Mouse (Mus musculus) urinary bladder, postnatal 25 days (tissue): ENCODE measurements around the gene Rrp7a.

ENCODE experiments used
- DNase-seq: peaks from one replicate; pipeline ENCODE4 v3.0.0; 2022; ENCODE audit warnings: low spot score

The Rrp7a gene

DNA sequence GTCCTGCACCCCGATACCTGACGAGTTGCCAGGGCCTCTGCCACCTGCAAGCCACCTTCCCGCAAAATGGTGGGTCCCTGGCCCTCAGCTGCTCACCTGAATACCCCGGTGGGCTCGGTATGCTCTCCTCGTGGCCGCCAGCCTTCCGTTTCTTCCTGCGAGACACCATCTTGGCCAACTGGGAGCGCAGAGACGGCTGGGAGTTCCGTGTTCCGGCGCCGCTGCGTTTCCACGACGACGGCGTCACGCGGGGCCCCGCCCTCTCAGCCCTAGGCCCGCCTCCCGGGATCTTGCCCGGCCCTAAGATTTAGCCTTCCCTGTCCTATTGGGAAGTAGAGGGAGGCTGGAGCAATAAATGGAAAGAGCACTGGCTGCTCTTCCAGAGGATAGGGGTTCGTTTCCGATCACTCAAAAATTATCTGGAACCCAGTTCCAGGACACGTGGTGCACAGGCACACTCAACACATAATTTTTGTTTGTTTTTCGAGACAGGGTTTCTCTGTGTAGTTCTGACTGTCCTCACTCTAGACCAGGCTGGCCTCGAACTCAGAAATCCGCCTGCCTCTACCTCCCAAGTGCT lies at the start of gene Rrp7a:
TSS of gene Rrp7a (minus strand) at position 236 of the 580 bp plus-strand sequence.
- DNase-seq: peak; percentile 93

DNA sequence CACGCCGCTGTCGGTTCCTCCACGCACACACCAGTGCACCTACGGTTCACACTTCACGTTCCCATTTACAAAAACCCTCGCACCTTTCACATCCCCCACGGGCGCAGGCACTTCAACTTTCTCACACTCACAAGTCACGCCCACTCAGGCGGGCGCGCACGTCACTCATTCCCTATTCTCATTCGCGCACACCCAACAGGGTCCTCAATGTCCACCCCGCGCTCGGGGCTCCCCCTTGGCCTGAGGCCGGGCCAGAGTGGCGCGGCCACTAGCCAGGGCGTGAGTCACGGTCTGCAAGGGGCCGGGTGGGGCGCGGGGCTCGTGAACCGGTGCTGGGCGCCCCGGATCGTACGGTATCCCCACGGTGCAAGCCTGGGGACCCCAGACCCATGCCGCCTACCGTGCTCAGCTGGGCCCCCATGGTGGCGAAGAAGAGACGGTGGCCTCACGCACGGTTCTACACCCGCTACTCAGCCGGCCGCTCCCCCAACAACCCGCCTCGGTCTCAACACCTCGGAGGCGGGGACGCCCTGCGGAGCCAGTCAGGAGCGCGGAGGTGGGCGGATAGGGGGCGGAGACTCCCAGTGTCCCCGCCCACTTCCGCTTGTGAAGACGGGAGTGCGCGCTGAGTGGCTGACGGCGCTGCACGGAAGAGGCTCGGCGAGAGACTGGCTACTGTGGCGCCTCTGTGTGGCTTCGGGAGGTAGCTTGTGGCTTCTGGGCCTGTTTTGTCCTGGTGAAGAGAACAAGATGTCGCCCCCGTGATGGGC lies 49.3 kb upstream of the Rrp7a start:
- DNase-seq: peak; percentile 92

DNA sequence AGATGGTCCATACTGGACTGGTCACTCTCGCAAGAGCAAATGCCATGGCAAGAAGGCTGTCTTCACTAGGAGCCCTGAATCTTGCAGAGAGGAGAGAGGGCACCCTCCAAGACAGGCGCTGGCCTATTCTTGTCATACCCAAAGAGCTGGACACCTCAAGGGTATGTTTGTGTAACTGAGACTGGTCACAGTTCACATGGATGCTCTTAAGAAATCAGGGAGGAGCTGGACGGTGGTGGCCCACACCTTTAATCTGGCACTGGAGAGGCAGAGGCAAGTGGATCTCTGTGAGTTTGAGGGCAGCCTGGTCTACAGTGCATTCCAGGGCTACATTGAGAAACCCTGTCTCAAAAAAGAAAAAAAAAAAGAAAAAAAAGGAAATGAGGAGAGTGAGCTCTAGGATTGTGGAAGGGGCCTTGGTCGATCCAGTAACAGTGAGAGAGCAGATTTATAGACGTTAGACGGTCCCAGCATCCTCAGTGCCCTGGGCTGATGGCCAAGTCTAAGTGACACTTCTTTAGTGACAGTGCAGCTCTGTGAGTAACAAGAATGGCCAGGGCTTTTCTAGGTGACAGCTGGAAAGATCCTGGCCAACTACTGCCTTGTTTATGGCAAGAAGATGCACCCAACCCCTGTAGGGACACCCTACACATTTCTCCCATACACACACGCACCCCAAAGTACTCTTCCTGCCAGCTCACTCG lies 48.5 kb upstream of the Rrp7a start:
- DNase-seq: no peak

DNA sequence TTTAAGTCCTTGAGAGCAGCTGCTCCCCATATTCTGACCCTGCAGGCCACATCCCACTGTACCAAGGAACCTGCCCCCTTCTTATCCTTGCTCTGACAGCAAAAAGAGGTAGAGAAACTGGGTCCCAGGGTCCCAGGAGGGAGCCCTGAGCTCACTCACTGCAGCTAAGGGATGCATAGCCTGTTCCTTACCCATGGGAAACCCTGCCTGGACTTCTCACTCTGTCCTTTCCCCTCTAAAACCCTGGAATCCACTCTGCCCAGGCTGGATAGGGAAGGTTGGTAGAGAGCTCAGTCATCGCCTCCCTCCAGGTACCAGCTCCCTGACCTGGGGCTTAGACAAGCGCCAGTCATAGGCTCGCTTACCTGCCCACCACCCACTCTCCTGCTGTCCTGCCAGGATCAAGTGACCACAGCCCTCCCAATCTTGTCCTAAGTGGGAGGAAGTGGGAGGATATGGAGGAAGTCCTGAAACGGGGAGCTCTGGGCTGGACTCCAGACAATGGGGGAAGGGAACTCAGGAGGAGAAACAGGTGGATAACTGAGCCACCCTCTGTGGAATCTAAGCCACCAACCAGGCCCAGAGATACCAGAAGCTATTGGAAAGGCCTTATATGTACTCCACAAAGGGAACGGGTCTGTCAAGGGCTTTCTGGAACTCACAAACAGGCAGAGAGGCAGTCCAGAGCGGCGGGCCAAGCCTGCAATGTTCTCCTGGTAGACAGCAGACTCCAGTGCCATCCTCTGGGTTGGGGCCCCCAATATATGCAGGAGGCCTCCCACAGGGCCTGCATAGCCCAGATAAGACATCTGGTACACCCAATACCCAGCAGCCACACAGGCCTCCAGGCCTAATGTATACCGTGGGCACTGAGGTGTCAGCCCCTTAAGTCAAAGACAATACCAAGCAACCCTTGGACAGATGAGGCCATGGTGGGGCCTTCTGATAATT lies 47.4 kb upstream of the Rrp7a start:
- no peak for DNase-seq

DNA sequence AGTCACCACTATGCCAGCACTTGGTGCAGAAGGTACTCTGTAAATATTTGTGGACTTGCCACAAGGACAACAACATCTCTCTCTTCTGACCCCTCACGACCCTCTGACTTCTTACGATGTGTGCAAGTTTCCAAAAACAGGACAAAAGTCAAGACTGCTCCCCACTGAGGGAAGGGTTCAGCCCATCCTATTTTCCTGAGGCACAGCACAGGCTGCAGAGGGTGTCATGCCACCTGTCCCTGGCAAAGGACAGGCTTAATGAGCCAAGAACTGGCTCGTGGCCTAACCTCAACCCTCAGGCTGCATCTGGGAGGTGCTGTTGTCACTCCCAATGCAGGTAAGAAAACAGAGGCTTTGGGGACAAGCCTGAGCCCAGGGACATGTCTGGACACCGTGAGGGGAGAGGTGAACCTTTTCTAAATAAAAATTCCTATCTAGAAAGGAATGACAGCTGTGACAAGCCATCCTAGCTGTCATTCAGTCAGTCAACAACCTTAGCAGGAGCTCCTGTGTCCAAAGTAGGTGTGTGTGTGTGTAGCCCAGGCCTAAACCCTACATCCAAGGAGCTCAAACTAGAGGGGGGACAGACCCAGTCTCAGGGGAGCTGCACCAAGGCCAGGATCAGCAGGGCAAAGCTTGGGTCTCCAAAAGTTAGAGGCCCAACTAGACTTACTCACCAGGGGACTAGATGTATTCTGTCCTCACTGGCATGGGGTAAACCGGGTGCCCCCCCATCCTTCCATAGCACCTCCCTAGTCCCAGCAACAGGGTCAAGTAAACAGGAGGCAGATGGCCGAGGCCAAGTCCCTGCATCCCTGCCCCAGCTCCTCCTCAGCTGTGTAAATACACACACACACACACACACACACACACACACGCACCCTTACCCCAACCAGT lies 46.5 kb upstream of the Rrp7a start:
- no peak for DNase-seq

DNA sequence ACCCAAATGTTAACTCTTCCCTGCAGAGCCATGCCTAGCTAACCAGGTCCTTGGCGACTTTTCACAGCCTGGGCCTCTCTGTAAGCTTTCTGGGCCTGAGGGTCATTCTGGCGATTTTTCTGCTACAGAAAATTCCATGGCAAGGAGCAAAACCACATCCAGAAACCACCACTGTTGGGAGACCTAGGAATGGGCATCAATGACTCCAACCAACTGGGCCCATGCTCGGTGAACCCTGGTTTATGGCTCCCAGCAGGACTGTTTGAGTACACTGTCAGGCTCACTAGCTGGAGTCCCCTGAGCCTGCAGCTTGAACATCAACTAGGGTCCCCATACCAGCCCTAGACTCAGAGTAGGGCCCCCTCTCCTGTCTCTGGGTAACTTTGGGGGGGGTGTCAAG lies 45.7 kb upstream of the Rrp7a start:
- DNase-seq: no peak

DNA sequence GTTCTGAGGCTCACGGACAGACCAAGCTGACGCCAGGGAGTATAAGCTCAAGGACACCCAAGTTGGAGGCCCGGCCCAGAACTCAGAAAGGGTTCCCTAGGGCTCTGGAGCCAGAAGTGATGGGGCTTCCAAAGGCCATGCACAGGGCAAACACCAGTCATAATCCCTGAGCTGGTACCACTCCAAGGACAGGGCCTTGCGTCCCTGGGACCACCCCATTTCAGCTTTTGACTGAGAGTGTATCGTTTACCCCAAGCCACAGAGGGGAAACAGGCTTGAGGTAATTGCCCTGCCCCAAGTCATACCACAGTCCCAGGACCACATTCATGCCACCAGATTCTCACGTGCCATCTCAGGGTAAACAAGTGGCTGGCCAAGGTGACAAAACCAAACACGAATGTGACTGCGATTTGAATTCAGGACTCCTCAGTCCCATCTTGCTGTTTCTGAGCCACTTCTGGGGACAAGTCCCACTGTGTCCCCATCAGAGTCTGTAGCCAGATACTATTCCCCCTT lies 45.0 kb upstream of the Rrp7a start:
- DNase-seq: no peak

DNA sequence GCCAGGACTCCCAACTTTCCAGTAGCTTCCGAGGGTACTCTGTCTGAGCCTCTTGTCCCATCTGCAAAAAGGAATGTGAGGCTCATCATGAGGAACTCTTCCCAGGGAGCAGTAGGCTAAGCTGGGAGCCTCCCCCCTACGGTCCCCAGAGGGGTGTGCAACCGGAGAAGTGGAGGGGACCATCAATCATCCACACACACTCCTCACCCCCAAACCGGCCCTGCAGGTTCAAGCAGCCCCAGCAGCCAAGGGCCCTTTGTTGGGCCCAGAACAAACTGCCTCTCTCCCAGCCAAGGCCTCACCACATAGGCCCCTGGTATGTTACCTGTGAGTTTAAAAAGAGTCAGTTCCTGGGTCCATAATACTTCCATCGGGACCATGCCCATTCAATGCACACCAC lies 44.5 kb upstream of the Rrp7a start:
- peak; percentile 67 for DNase-seq

DNA sequence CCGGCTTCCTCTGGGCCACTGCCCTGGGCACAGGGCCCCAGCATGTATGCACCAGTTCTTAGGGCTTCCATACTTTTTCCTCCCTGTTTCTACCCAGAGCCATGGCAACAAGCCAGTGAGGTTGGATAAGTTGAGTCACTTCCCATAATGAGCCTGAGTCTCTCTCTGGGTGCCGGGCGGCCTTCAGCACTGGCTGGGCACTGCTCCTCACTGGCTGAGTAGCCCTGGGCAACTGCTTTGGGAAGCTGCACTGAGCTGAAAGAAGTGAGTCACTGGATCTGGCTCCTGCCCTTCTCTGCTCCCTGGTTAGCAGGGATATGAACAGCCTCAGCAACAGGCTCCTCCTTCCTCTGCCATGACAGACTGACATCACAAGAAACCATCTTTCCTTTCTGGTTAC lies 44.0 kb upstream of the Rrp7a start:
- peak; percentile 51 for DNase-seq

DNA sequence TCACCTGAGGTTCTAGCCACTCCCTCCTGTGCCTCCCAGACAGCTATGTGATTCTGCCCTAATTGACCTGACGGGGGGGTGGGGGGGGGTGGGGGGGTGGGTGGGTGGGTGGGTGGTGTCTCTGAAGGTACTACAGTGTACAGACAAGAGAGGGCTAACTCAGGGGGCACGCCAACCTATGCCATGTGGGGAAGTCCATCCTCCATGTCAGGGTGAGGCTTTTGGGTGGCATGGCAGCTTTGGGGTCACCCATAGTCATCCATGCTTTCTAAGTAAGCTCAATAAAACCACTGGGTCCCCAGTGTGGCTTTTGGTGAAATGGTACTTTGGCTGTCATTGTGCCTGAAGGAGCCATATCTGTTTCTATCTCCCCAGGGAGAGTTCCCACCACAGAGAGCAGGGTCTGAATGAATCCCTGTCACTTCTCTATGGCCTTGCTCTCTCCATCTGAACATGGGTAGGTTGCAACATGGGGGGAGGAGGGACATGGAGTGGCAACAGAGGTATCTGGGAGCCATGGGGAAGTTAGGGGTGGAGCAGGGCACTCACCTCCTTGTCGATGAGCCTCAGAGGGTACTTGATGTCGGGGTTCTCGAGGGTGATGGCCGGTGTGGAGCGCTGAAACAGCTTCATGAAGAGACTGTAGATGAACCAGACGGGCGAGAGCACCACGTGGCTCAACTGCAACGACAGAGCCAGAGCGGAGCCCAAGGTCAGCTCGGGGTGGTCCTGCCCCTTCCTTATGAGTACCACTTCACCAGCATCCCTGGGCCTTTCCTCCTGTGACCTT lies 43.1 kb upstream of the Rrp7a start:
- no peak for DNase-seq

DNA sequence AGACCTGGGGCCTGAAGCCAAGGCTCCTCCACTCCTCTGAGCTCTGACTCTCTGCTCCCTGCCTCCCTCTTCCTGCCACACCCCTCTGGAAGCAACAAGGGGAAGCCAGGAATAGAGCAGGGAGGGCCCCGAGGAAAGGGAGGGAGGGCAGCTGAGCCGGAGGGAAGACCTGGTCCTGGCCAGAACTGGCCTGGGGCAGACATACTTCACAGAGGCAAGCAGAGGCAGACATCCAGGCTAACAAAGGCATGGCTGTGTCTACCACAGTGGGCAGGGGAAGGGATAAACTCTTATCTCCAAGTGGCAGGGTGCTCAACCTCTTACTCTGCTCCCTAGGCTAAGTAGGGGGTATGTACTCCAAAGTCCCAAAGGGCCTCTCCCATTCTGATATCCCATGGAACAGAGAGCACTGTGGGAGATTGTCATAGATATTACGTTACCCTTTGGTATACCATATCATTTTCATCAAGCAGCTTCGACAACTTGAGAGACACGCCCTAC lies 42.4 kb upstream of the Rrp7a start:
- no peak for DNase-seq

DNA sequence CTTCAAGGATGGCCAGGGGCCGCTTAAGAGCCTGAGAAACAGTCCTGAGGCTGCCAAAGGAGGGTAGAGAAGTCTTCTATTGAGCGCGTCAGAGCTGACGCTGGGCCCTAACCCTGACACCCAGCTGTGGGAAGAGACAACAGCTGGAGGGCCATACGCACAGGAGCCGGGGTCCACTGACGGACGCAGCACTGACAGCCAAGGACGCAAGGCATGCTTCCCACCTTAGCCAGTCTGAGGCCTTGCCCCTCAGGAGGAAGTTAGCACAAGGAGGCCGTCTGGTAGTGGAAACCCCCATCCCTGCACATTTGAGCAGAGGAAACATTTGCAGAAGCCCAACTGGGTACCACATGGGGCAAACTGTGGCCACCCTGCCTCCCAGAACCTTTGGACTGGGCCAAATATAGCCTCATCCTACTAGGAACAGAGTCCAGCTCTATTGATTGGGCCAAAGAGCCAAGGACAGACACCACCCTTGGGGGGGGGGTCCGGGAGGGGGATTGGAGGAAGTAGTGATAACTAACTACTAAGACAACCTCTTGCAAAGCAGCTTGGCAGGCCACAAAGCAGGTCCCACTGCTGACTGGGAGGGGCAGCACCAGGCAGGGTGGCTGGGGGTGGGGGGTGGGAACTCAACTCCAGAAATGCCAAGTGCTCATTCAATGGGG lies 40.4 kb upstream of the Rrp7a start:
- no peak for DNase-seq

DNA sequence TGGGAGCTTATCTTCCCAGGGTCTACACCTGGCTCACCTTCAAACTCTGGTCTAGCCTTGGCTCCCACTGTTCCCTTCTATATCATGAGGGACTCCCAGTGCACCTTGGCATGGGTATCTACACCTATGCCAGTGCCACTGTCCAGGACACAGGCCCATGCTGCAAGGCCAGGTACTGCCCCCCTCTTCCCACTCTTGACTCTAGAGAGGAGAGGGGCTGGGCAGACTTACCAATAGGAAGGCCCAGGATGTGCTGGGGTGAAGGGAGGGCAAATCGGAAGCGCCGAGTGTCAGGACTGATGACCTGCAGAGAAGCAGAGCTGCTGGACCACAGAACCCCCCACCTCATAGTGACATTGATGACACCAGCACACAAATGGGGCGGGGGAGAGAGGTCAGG lies 39.4 kb upstream of the Rrp7a start:
- no peak for DNase-seq

DNA sequence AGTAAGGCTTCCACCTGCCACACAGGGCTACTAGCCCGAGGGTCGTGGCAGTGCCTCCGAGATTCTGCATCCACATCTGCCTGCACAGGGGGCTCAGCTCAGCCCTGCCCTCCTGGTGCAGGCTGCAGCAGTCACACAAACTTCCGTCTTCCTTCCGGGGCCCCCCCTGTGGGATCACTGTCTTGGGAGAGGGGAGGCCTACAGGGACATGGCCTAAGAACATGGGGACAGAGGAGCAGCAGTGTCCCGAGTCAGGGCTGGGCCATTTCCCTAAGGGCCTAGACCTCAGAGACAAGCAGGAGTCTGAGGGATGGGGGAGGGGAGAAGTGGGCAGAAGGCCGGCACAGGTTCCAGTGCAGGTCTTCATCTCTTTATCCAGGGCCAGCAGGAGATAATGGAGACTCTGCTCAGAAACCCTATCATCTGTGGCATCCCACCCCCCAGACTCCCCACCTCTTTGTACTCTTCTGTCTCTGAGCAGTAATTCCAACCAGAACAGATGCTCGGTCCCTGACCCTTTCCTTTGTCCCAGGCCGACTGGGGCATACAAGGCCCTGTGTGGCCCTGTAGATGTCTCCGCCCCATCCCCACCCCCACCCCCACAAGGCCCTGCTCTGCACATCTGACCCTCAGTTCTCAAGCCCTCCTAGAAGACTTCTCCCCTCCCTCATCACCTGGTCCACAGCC lies 38.6 kb upstream of the Rrp7a start:
- no peak for DNase-seq

DNA sequence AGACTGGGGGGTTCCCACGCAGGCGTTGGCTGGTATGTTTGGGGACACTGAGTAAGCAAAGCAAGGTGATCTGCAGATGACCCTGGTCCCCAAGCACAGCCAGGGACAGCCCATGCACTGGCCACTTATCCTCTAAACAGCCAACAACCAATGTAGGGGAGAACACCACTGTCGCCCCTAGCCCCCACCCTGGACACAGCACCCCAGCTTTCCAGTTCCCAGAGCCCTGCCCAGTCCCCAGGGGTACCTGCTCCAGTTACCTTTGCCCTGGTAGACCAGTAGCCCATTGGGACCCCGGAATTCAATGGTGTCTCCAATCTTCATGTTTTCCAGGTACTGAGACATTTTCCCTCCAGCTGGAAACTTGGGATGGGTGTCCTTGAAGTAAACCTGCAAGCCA lies 38.0 kb upstream of the Rrp7a start:
- DNase-seq: no peak

DNA sequence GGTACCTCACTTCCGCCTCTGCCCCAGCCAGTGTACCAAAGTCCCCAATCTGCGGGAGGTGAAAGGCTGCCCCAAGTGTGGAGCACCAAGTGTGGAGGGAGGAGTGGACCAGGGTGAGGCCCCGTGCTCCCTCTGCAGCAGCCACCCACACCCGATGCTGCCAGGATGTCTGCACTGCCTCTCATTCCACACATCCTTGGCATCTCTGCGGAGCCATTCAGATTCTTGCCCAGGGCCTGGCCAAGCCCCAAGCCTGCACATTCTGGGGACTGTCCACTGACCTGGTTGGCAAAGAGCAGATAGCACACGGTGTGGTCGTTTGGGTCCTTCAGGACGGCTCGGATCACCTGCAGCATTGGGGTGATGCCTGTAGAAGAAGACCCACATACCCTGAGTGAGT lies 37.2 kb upstream of the Rrp7a start:
- DNase-seq: no peak

DNA sequence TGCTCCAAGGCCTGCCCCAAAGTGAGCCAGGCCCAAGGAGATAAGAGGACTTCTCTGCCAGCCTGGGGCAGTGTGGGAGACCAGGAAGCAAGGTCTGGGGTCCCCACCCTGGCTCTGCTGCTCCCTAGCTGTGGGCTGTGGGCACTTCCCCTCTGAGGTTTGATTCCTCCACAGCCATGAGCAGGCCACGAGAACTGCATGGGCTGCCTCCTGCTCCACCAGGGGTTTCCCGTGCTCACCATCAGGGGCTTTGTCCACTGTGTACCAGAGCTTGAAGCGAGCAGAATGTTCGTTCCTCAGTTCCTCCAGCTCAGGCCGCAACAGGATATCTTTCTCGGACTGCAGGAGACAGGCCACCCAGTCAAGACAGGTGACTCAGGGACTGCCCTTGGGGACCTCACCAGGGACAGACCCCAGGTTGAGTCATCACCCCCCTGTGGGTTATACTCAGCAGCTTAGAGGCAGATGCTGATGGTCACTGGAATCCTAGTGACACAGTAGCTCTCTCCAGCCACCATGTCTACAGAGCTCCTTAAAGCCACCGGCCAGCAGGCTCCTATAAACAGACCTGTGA lies 36.1 kb upstream of the Rrp7a start:
- DNase-seq: no peak

DNA sequence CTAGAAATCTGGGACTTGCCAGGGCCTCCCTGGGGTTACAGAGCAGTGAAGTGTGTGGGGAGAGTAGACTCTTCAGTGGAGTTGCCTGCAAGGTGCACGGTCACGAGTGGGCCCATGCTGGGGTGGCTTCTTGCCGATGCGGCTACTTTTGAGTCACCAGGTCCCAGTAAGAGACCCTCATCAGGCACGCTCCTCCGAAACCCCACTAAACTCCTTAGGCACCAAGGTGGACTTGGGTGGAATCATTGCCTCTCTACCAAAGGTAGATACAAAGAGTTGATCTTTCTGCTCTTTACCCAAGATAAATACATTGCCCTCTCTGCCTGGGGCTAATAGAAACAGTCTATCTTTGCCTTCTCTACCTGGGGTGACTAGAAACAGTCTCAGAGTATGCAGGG lies 35.1 kb upstream of the Rrp7a start:
- no peak for DNase-seq
